Mouse (Mus musculus): ENCODE results near the gene Slc9c1.
"Not testable (repeated sequence)": the region's sequence is repeated elsewhere in the genome, so short reads cannot be mapped to it uniquely, and the experiment has no call there.

The Slc9c1 gene

DNA sequence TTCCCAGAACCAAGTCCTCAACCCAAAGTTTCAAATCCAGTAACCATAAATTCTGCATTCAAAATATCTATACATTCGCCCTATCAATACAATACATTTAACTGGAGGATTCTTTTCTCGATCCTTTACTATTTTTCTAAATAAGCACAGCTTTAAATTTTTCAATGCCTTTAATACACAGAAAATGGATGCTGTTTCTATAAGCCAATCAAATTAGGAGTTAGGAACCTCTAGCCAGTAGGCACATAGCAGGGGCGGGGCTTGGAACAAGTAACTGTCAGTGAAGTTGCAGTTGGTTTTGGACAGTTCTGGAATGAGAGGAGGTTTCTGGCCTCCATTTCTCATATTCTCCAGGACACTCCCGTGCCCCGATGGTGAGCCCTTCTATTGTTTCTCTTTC, at the start of gene Slc9c1:
Slc9c1 (plus strand) TSS at position 301 of the 400 bp plus-strand sequence.
- DNase-seq, result no peak

DNA sequence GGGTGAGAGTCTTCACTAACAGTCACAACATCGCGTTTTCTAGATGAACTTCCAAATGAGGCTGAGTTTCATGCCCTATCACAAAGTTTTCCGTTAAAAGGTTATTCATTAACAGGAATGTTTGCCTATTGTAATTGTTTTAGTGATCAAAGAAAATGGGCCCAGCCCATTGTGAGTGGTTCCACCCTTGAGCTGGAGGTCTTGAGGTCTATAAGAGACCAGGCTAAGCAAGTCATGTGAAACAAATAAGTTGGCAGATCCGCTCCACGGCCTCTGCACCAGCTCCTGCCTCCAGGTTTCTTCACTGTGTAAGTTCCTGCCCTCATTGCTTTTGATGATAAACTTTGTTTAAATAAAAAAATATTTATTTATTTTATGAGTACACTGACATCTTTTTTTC, 42.2 kb upstream of the Slc9c1 start, which contains the start of gene Gm609:
Gm609 (minus strand) TSS at position 43 of the 400 bp plus-strand sequence.
- DNase-seq, result no peak

DNA sequence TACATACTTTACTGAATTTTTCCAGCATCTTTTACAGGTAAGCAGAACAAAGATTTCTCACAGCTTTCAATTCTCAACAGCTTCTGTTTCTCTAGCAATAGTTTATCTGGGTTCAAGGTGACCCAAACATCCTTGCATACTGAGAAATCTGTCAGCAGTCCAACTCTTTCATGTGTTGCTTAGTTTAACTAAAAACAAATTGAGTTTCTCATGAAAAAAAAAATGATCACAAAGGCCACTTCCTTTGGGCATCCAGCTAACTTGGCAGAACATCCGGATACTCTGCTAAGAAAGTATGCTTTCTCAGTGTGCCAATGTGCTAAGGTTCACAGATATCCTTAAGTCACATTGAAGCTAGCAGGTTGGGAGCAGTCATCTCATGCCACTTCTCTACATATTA, 39.8 kb upstream of the Slc9c1 start:
- no peak for DNase-seq

DNA sequence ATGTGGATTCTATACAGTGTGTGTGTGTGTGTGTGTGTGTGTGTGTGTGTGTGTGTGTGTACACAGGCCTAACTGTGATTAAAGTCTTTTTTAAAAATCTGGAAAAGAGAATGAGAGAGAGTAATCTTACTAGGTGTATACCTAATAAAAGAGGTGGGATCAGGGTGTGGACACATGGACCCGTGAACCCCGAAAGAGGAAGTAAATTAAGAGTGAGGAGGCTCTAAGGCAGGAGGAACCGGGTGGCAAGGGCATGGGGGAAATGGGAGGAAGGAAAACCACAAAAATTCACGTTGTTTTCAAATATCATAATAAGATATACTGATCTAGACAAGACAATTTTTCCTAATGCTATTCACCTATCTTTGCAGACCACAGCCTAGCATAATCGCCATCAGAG, 9.6 kb upstream of the Slc9c1 start:
- no peak for DNase-seq

DNA sequence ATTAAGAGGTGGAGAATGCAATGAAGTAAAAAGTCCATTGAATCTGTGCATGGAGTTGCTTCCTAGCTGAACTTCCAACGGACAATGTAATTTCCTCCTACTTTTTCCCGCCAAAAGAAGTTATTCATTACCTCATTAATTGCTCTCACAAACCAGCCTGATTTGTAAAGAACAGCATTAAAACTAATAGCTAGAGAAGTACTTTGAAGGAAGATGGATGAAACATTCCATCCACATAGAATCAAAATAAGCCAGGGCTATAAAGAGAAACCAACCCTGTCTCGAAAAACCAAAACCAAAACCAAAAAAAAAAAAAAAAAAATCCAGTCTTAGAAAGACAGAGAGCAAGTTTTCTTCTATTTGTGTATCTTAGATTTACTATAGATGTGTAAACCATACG, 3.2 kb upstream of the Slc9c1 start, which contains the start of gene Gm17783:
Gm17783 (minus strand) TSS at position 101 of the 400 bp plus-strand sequence.
- no peak for DNase-seq

DNA sequence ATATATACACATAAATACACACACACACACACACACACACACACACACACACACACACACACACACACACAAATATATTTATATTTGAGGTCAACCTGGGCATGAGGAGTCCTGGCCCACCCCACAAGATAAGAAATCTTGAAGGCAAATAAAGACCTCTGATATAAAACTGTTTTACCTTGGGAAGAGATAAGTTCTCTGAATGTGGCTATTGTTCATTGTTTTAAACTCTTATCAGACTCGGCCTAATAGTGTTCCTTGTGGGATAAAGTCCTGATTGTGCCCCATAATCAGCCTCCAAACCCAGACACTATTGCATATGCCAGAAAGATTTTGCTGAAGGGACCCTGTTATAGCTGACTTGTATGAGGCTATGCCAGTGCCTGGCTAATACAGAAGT, 3.2 kb downstream of the Slc9c1 start:
- DNase-seq, result not testable (repeated sequence)

DNA sequence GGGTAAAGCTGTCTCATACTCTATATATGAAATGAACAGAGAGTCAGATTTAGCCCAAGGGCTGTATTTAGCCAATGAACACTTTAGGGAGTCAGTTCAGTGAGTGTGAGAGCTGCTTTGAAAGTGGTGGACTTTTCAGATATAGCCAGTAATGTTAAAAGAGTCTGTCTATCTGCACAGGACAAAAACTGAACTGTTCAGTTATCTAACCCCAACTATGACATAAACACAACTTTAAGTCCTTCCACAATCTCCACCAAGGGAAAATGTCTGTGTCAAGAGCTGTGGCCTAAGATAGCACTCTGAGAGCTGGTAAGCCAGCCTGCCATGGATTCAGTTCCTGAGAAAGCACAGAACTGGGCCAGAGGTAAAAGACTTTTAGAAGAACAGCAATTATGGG, 7.0 kb downstream of the Slc9c1 start:
- DNase-seq, result no peak

DNA sequence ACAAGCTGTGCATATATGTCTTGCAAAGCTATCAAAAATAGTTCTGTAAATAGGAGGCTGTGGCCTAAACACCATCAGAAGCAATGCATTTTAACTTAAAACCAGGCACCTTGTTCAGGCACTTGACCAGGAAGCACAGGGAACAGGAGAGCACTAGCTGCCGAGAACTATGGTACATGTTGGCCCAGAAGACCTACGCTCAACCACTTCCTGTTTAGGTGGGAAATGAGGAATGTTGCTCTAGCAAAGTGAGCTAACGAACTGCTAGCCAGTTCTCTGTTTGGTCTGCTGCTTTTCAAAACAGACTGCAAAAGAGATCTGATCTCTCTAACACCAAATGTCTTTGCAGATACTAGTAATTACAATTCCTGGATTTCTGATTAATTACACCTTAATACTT, 9.2 kb downstream of the Slc9c1 start:
- DNase-seq, result no peak

DNA sequence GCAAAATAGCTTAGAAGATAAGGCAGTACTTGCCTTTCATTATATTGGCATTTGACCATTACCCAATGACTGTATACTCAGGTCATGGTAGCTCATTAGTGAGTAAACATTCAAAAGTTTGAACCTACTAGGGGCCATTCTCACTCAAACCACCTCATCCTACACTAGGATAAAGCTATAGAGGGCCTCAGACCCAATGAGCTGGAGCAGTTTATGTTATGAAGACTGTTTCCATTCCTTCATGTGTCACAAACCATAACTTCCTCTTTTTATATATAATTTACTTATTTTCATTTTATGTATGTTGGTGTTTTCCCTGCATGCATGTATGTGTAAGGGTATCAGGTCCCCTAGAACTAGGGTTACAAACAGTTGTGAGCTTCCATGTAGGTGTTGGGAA, 12.9 kb downstream of the Slc9c1 start:
- DNase-seq, result no peak

DNA sequence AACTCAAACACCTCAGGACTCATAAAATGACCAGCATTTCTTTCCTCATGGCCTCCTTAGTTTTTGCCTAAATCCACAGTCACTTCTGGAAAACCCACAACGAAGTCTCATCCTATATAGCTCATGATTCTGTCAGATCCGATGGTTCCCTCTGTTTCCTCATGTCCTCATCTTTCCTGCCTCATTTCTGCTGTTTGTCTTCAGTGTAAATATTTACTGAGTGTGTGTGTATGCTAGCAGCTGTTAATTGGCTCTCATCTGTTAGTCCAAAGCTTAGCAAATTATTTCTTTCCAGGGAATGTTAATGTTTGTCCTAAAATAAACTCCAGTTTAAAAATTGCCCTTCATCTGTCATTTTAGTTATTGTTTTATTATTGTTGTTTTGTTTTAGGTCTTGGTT, 16.5 kb downstream of the Slc9c1 start:
- DNase-seq, result no peak

DNA sequence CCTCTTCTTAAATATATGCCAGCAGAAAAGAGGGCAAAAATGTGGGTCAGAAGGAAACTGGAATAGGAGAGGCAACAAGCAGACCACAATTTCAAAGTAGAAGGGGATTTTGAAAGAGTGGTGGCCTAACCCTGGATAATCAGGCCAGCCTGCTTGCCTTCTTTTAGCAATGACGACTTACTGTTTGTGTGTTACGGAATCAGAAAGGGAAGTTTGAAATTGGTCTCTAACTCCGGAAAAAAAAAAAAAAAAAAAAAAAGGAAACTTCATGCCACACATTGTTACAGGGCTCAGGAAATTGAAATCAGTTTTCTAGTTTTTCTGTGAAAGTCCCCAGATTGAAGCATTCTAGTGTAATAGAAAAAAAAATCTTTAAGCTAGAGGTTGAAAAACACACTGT, 26.6 kb downstream of the Slc9c1 start:
- DNase-seq, result no peak

DNA sequence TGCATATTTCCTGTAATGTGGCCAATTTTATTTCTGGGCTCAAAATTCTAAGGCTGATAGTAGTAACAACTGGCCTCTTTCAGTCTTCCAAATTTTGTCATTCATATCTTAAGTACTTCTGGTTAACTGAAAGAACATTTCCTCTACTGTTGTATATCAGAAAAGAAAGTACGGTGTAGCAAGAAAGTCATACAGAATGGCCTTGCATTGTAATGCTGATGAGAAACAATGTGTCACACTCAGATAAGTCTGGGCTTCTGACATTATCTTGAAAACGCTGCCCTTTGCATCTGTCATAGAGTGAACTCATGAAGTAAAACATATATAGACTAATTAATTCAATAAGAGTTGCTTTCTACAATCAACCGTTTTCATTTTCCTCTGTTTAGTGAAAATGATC, 37.2 kb downstream of the Slc9c1 start:
- no peak for DNase-seq

DNA sequence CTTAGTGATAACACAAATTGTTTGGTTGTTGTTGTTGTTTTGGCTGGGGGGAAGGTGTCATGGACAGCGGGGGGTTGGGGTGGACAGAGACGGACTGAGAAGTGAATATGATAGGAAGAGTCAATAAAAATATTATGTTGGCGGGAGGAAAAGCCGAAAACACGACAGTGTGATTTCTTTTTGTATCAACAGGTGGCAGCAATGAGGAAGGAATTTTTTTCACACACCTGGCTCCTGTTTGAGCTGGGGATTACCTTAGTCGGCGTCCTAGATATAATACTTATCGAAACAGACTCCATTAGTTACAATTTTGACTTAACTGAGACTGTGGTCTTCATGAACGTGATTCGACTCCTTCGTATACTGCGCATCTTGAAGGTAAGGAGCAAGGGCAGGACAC, 44.8 kb downstream of the Slc9c1 start:
- no peak for DNase-seq

DNA sequence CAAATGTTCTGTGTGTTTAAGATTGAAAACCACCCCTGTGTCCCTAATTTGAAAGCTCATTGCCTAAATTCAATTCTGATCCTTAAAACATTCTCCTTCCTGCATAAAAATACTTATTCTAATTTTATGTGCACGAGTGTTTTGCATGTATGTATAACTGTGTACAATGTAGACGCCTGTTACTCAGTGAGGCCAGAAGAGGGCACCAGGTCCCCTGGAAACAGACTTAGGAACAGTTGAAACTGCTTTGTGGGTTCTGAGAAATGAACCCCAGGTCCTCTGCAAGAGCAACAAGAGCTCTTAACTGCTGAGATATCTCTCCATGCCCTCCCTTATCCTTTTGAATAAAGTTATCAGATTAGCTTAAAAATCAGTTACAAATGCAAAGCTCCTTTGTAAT, 47.4 kb downstream of the Slc9c1 start:
- DNase-seq, result peak; percentile 20

DNA sequence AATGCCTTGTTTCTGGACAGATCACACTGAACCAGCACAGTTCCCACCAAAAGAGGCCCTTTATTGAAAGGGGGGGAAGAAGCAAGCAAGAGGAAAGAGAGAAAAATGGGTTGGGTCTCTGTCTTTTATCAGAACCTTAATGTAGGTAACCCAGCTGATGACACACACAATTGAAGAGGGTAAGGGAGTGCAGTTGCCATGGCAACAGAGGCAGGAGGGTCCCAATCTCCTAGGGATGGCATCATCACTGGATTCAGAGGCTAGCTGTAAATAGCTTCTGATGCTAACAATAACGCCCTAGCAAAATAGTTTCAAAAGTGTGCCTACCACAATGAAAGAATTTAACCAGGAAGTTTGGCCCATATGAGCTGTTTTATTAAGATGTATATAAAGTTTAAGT, 58.5 kb downstream of the Slc9c1 start:
- DNase-seq, result no peak

DNA sequence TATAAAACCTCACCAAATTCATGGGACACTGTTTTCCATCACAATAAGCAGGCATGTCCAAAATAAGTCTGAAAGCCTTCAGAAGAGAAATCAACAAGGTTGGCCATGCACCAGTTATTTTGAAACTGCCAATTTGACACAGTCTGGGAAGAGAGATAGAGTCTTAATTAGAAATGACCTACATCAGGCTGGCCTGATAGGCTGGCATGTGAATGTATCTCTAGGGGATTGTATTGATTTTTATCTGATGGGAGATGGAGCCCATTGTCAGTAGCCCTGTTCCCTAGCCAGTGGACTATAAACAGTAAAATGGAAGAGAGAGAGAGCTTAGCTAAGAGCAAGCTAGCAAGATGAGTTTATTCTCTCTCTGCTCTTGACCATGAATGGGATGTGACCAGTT, 60.4 kb downstream of the Slc9c1 start:
- no peak for DNase-seq

DNA sequence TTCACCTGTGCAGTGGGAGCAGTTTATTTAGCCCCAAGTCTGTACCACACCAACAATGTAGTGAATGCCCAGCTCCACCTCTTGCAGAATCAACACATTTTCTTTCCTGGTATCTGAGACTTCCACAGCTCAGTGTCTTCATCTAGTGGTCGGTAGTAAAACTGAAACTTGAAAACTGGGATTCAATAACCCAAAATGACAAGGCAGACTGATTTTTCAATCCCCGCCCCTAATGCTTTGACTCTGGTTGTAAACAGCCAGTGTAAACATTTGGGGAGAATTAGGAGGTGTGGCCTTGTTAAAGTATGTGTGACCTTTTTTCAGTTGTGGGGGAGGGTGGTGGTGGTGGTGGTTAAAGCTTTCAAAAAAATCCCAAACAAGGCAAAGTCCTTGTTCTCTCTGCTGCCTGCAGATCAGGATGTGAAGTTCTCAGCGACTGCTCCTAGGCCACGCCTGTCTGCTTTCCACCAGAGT, 73.4 kb downstream of the Slc9c1 start:
- DNase-seq, result no peak

DNA sequence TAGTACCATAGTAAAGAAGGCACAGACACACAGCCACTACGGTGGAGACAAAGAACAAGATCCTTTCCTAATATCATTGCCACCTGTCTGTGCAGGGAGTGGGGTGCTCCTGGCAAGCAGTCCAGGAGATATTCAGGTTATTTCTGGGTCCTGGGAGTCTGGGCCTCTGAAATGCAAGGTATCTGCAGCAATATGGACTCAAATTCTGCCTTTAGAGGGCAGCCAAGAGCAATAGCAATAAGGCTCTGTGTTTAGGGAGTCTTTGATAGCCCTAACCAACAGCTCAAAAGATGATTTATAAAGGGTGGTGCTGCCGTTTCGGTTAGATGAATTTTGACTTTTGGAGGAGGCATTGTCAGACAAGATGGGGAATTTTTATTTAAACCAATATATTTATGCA, 74.2 kb downstream of the Slc9c1 start:
- DNase-seq, result no peak

DNA sequence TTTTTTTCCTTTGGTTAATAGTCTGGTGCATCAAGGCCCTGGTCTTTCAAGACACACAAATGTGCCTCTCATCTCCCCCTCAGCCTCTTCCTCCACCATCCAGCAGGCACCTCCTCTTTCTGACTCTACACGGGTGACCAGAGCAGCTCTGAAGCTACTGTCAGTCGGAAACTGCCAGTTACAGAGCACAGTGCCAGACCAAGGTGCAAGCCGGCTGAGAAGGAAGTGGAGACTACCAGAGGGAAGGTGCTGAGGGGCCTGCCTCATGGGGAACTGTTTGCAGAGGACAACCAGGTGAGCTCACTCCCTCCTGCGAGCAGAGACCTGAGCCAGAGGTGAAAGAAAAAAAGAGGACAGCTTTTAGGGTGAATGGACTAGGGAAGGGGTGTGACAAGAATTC, 75.2 kb downstream of the Slc9c1 start, which contains the start of gene Gcsam:
Gcsam (plus strand) TSS at position 114 of the 400 bp plus-strand sequence.
- DNase-seq, result no peak

DNA sequence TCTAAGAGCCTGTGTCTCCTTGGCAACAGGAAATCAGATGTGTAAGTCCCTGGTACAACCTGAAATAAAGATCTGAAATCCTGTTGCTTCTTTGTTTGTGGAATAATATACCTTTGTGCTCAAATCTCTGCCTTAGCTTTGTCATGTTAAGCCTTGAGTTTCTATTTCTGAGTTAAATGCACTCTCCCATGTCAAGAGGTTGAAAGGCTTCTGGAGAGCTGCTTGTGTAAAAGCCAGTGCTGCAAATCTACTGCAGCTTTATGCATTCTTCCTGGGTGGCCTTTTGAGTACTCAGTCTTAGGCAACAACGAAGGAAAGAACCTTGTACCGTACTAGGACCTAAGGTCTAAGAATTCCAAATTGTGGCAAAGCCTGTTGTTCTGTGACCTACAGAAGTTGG, 78.1 kb downstream of the Slc9c1 start:
- DNase-seq, result no peak

DNA sequence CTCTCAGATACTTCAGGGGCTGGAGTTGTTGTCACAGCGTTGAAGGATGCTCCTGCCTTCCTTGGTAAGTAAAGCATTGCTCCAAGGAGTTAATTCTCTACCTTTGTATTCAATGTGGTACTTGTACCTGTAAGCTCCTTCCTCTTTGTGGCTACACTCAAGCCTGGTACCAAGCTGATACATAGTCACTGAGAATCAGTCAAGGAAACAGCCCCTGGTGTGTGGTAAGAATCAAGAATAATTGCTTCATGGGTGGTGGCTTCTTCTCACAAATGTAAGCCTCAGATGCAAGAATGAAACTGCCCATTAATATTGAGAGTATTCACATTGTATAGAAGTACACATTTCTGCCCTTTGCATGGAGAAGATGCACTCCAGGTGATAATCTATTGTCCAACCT, 80.8 kb downstream of the Slc9c1 start:
- no peak for DNase-seq

DNA sequence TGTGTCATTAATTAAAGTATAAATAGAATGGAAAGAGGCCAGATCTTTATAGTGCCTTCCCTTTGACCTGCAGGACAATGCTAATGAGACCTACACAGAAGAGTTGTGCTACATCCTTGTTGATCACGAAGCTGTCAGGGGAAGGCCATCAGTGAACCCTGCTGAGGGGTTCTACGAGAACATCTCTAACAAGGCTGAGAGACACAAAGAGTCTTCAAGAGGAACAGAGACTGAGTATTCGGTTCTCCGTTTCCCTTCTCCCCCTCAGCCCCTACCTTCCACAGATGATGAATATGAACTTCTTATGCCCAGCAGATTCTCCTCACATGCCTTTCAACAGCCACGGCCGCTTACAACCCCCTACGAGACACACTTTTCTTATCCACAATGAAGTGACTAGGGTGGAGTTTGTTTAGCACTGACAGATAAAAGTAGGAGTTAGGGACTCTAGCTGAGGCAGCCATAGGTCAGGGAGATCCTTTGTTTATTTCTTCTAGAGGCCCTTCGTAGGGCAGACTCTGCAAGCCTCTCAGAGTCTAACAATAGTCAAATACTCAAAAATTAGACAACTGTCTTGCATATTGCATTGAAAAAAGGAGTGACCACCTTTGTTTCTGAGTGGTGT, 84.8 kb downstream of the Slc9c1 start:
- DNase-seq, result no peak

DNA sequence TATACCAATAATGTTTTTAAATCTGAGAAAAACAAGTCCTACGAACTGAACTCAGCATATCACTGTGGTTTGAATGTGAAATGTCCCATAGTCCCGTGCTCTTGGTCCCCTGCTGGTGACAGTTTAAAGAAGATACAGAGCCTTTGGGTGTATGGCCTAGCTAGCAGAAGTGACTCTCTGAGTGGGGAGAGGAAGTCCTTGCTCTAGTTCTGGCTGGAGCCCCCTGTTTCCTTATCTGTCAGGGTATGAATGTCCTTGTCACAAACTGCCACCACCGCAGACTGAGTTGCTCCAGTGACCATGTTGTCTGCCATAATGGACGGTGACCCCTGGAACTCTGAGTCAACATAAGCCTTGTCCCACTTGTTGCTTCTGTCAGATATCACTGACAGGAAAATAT, 88.1 kb downstream of the Slc9c1 start:
- no peak for DNase-seq

DNA sequence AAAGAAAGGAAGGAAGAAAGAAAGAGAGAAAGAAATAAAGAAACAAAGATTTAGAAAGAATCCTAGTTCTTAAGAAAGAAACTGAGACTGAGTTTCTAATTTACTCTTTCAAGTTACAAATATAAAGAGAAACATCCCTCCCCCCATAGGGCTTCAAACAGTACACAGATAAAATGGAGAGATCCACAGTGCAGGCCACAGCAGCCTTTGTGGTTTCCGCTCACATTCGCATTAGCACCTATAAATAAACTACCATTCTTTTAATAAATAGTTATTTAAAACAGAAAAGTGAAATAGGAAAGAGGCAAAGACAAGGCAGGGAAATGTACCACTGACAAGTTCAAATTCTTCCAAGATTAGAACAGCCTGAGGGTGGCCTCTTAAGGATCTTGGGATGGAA, 89.7 kb downstream of the Slc9c1 start:
- no peak for DNase-seq

DNA sequence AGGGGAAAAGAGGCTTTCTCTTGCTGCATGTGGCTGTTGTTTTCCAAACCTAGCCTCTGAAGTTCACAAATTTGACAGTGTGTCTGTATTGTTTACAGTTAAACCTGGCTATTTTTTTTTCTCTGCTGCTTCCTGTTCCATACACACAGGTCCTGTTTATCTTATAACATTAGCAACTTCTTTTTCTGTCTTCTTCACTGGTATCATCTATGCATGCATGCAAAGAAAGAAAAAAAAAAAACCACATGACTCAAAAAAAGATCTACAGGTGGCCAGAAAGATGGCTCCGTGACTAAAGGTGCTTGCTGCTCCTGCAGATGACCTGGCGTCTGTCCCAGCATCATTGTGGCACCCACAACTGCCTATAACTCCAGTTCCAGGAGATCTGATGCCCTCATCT, 90.2 kb downstream of the Slc9c1 start:
- no peak for DNase-seq
